Mouse (Mus musculus): Measurements from ENCODE around the gene Prg2. TPM values are rescaled to one million over a fixed set of nuclear protein-coding genes. Genes with fewer than 3 reads are reported as not detected.

Prg2 gene
- total and polyA plus RNA-seq, 3 experiments = 0.17 to 0.42 TPM; not detected in 1

DNA sequence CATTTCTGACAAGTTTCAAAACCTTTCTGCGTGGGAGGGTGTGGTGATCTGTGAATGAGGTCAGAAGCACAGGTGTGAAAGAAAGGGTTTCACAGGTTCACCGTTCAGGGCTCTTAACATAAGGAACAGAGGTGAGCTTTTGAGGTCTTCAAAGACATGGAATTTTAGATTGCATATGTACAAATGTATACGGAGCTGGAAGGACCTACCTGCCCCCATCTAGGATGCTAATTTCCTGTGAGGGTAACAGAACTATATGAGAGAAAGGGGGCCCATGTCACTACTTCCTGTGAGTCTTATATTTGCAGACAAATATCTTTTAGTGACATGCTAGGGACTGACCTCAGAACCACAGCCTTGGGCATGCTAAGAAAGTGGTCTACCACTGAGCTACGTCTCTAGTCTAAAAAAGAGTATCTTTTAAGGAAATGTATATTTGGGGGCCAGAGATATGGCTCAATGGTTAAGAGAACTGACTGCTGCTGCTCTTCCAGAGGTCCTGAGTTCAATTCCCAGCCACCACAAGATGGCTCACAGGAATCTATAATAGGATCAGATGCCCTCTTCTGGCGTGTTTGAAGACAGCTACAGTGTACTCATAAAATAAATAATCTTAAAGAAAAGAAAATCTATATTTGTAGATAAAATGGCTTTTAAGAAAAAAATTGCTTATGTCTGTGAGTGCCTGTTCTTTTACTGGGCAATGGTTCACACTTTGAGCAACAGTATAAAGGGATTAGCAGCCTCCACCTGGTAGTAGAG lies 33.7 kb downstream of the Prg2 start (continued):
- peak; percentile 90 for TF ChIP-seq TBP (IDR thresholded peaks at IDR 0.05; ENCODE audit: low read depth, low read length)
- TF ChIP-seq KAT2A (conservative IDR thresholded peaks at IDR 0.05; ENCODE audit: low read depth, low read length) = no peak
- no peak for TF ChIP-seq MEF2A (IDR thresholded peaks at IDR 0.05; ENCODE audit: extremely low read depth, insufficient replicate concordance, low read depth, low read length, poor library complexity, severe bottlenecking)
- TF ChIP-seq E2F4 (IDR thresholded peaks at IDR 0.05; ENCODE audit: borderline replicate concordance, low read depth, low read length) = no peak
- peak; percentile 45 for TF ChIP-seq SMC3 (IDR thresholded peaks at IDR 0.05; ENCODE audit: low read depth, low read length)
- TF ChIP-seq MYC (IDR thresholded peaks at IDR 0.05; ENCODE audit: low read depth, low read length) = no peak
- TF ChIP-seq CTCF (IDR thresholded peaks at IDR 0.05 in 2 of 3, conservative IDR thresholded peaks at IDR 0.05 in 1 of 3; ENCODE audit: control insufficient read depth in 1 of 3, insufficient read depth in 1 of 3, low read depth in 2 of 3, low read length in 3 of 3, poor library complexity in 1 of 3, severe bottlenecking in 1 of 3) = peak in 1 of 3 experiments; percentile 49; a peak in 2 of 6 replicates
- TF ChIP-seq GATA1 (IDR thresholded peaks at IDR 0.05; ENCODE audit: low read depth, low read length) = peak; percentile 24; the same call in 1 of the 2 replicates

DNA sequence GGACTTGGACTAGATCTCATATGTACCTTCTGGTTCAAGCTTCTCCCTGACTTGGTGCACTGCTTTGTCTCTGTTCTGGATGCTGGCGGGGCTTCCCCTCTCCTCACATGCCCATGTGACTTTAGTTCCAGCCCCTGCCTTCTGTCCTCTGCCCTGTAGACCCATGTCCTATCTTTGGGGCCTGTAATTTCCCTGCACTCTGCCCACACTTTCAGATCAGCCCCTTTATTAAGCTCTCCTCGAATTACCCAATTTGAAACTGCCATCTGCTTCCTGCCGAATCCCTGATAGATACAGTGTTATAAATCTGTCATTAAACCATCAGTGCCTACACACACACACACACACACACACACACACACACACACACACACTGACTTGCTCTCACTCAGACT lies 34.3 kb downstream of the Prg2 start:
- Histone ChIP-seq H3K4me3 (ENCODE audit: control insufficient read depth in 1 of 2, insufficient read depth in 1 of 2, low read depth in 2 of 2, low read length in 2 of 2) (no peak overlapping the region), H3K4me1 (ENCODE audit: control insufficient read depth in 1 of 2, insufficient read depth in 2 of 2, low read length in 2 of 2) (peaks cover 22 to 28% of the 10 kb centered on the region in 2 experiments), H3K27ac (ENCODE audit: control insufficient read depth, low read depth, low read length) (no peak overlapping the region), H3K27me3 (ENCODE audit: control insufficient read depth in 1 of 2, insufficient read depth in 2 of 2, low read length in 2 of 2) (no peaks in the 10 kb centered on the region), H3K9ac (ENCODE audit: control insufficient read depth, low read depth, low read length, poor library complexity, severe bottlenecking) (no peak overlapping the region), H3K36me3 (ENCODE audit: control insufficient read depth in 1 of 2, insufficient read depth in 2 of 2, low read length in 2 of 2) (peaks cover 0 to 31% of the 10 kb centered on the region in 2 experiments; a peak in 2 of 4 replicates), H3K79me2 (ENCODE audit: control insufficient read depth, insufficient read depth, low read length, poor library complexity) (no peaks in the 10 kb centered on the region), H3K9me3 (replicated peaks; ENCODE audit: insufficient read depth, low read length) (no peaks in the 10 kb centered on the region)
- no peak for TF ChIP-seq CTCF (IDR thresholded peaks at IDR 0.05 in 2 of 3, conservative IDR thresholded peaks at IDR 0.05 in 1 of 3; ENCODE audit: control insufficient read depth in 1 of 3, insufficient read depth in 1 of 3, low read depth in 2 of 3, low read length in 3 of 3, poor library complexity in 1 of 3, severe bottlenecking in 1 of 3)
- TF ChIP-seq NELFE (IDR thresholded peaks at IDR 0.05; ENCODE audit: low read depth, low read length) = no peak
- no peak for TF ChIP-seq TBP (IDR thresholded peaks at IDR 0.05; ENCODE audit: low read depth, low read length)
- no peak for TF ChIP-seq TCF12 (IDR thresholded peaks at IDR 0.05; ENCODE audit: low read depth, low read length)
- no peak for TF ChIP-seq CHD1 (IDR thresholded peaks at IDR 0.05; ENCODE audit: low read depth, low read length)
- no peak for TF ChIP-seq GABPA (IDR thresholded peaks at IDR 0.05; ENCODE audit: low read depth, low read length)
- no peak for DNase-seq (ENCODE audit: low read depth, low spot score)

DNA sequence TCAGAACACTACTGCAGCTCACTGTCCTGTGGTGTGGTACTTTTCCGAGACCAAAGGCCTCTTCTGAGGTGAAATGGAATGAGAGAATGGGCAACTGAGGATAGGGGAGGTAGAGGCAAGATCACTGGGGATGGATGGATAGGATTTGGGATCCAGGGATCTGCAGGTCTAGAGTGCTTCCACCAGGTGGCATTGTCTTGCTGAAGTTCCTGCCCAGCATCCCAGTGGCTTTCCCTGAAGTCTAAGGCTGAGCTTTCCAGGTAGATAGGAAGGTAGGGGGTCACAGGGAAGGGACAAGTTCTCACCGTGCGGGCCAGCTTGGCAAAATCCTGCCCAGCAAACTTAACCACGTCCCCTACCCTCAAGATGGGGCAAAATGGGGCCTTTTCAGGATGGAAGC lies 41.8 kb downstream of the Prg2 start:
- no peaks in the 10 kb centered on the region for H3K27me3 ChIP-seq (ENCODE audit: control insufficient read depth in 1 of 2, insufficient read depth in 2 of 2, low read length in 2 of 2)
- no peak overlapping the region for H3K27ac ChIP-seq (ENCODE audit: control insufficient read depth, low read depth, low read length)
- no peak overlapping the region for H3K9ac ChIP-seq (ENCODE audit: control insufficient read depth, low read depth, low read length, poor library complexity, severe bottlenecking)
- no peak for DNase-seq (ENCODE audit: low read depth, low spot score)
- no peaks in the 10 kb centered on the region for H3K9me3 ChIP-seq (replicated peaks; ENCODE audit: insufficient read depth, low read length)
- peaks cover 1 to 6% of the 10 kb centered on the region in 2 experiments for H3K4me1 ChIP-seq (ENCODE audit: control insufficient read depth in 1 of 2, insufficient read depth in 2 of 2, low read length in 2 of 2)
- no peak overlapping the region for H3K4me3 ChIP-seq (ENCODE audit: control insufficient read depth in 1 of 2, insufficient read depth in 1 of 2, low read depth in 2 of 2, low read length in 2 of 2)
- no peaks in the 10 kb centered on the region for H3K79me2 ChIP-seq (ENCODE audit: control insufficient read depth, insufficient read depth, low read length, poor library complexity)
- H3K36me3 ChIP-seq (ENCODE audit: control insufficient read depth in 1 of 2, insufficient read depth in 2 of 2, low read length in 2 of 2) = peaks cover 0 to 2% of the 10 kb centered on the region in 2 experiments; a peak in 2 of 4 replicates
- TF ChIP-seq NRF1 (IDR thresholded peaks at IDR 0.05; ENCODE audit: insufficient read depth, low read depth, low read length, poor library complexity, severe bottlenecking) (no peak), ZKSCAN1 (IDR thresholded peaks at IDR 0.05; ENCODE audit: low read depth, low read length) (no peak), BHLHE40 (IDR thresholded peaks at IDR 0.05; ENCODE audit: borderline replicate concordance, low read depth, low read length) (no peak), SIN3A (IDR thresholded peaks at IDR 0.05; ENCODE audit: low read length) (no peak), CHD2 (IDR thresholded peaks at IDR 0.05; ENCODE audit: low read length) (no peak), MYB (IDR thresholded peaks at IDR 0.05; ENCODE audit: low read depth, low read length) (no peak), E2F4 (IDR thresholded peaks at IDR 0.05; ENCODE audit: borderline replicate concordance, low read depth, low read length) (no peak), GABPA (IDR thresholded peaks at IDR 0.05; ENCODE audit: low read depth, low read length) (no peak), CTCF (IDR thresholded peaks at IDR 0.05 in 2 of 3, conservative IDR thresholded peaks at IDR 0.05 in 1 of 3; ENCODE audit: control insufficient read depth in 1 of 3, insufficient read depth in 1 of 3, low read depth in 2 of 3, low read length in 3 of 3, poor library complexity in 1 of 3, severe bottlenecking in 1 of 3) (peak; percentile 46 to 51 (median 48)), POLR2AphosphoS5 (IDR thresholded peaks at IDR 0.05; ENCODE audit: borderline replicate concordance, low read depth, low read length) (no peak), TAL1 (IDR thresholded peaks at IDR 0.05; ENCODE audit: low read length) (no peak), USF1 (IDR thresholded peaks at IDR 0.05; ENCODE audit: low read depth, low read length) (no peak), POLR2AphosphoS2 (IDR thresholded peaks at IDR 0.05; ENCODE audit: low read length) (no peak), KAT2A (conservative IDR thresholded peaks at IDR 0.05; ENCODE audit: low read depth, low read length) (no peak), EP300 (IDR thresholded peaks at IDR 0.05; ENCODE audit: low read depth in 1 of 2, low read length in 2 of 2) (no peak), CHD1 (IDR thresholded peaks at IDR 0.05; ENCODE audit: low read depth, low read length) (no peak), ELF1 (IDR thresholded peaks at IDR 0.05; ENCODE audit: low read depth, low read length) (no peak), MXI1 (IDR thresholded peaks at IDR 0.05; ENCODE audit: low read depth, low read length) (no peak), ETS1 (IDR thresholded peaks at IDR 0.05; ENCODE audit: low read depth, low read length) (no peak)

Data from MEL (cell line).